Mouse (Mus musculus) myocyte (in vitro differentiated cells): ENCODE data around the gene Trp53i13.

Experiments used
- MYOD1 ChIP-seq, 3 experiments: IDR thresholded peaks; one replicate each; pipeline ENCODE4 v1.6.1; 2011; ENCODE audit warnings: control low read depth in 2 of 3, low read depth in 2 of 3, mild to moderate bottlenecking in 2 of 3, moderate library complexity in 1 of 3; ENCODE audit not compliant: insufficient read length in 2 of 3, control insufficient read depth in 1 of 3
- USF1 ChIP-seq: IDR thresholded peaks from one replicate; pipeline ENCODE4 v1.6.1; 2011; ENCODE audit warnings: low read depth, mild to moderate bottlenecking, control low read depth, moderate library complexity

DNA sequence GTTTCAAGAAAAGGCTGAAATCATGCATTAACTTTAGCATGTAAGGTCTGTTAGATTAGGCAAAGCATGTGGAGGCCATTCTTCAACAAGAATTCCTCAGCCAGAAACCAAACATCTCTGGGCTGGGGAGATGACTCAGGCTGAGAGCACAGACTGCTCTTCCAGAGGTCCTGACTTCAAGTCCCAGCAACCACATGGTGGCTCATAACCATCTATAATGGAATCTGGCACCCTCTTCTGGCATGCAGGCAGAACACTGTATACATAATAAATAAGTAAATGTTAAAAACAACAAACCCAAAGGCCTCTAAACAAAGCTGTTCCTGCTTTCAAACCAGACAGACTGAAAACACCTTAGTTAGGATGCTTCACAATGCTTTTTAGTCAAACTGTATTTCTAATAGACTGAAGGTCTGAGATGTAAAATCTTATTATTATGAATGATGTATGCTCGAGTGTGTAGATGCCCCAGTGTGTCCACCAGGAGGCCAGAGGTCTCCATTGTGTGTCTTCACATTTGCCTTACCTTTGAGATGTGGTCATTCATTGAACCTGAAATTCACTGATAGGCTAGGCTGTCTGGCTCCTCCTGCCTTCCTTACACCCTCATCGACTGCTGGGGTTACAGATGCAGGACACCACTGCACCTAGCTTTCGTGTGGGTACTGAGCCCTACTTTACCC lies 10.2 kb upstream of the Trp53i13 start:
- TF ChIP-seq USF1 (no peak), MYOD1 (IDR thresholded peaks at IDR 0.05; ENCODE audit: control insufficient read depth in 1 of 3, insufficient read length in 2 of 3, low read depth in 2 of 3) (no peak)
